Mouse (Mus musculus): ENCODE measurements around the gene Fam111a.

The Fam111a gene

GRCm38 (mm10) chr19:12613646-12614045 is 68.1 kb downstream of the Fam111a start:
- DNase-seq (ENCODE audit: low read depth, low spot score), result no peak

DNA sequence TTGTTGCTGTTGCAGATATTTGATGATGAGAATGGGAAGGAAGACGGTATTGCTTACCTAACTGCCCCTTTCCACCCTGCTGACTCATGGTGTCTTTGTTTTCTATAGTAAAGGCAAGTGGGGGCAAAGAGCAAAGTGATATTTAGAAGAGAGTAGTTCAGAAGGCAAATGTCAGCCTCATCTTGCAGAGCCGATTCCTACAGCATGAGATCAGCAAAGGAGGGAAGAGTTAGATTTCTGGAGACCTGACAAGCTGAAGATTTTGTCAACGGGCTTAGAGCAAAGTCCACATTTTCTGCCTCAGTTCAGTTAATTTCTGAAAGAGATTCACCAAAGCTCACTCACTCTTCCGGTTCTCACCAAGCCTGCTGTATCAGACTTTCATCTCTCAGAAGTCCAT is 87.6 kb downstream of the Fam111a start, which contains the start of gene Glyat:
Gene Glyat, plus strand, starts transcription at position 133 of the 400 bp plus-strand sequence.
- DNase-seq (ENCODE audit: low read depth, low spot score), result no peak

DNA sequence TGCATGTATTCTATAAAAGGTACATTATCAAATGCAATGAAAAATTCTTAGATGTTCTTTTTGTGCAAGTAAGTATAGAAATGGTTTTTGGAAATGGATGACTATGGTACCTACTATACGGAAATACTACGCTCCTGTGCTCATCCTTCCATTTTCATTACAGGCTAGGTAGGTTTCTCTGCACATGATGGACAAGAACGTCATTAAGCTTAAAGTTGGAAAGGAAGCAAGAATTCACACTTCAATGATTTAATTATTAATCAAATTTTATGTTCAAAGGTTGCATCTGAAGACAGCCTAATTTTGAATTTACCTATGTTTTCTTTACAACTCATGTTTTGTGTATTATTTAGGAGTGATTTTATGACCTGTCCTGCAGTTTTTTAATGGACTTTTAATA is 88.7 kb downstream of the Fam111a start:
- no peak for DNase-seq (ENCODE audit: low read depth, low spot score)

GRCm38 (mm10) chr19:12634963-12635362 is 89.4 kb downstream of the Fam111a start:
- no peak for DNase-seq (ENCODE audit: low read depth, low spot score)

DNA sequence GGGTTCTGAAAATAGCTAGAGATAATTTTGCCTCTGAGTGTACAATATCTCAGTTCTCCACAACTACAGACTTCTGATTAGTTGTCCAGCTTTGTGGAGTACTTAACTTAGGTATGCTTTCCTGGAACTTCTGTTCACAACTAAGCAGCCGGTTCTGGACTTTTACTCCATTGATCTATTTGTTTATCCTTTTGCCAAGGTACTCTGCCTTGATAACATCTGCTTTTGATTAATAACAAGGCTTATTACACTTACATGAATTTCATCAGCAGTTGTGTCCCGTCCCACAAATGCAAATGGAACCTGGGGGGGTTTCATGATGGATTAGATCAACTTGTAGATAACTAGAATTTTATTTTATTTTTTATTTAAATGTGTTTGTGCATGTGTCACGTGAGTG is 91.3 kb downstream of the Fam111a start:
- no peak for DNase-seq (ENCODE audit: low read depth, low spot score)

DNA sequence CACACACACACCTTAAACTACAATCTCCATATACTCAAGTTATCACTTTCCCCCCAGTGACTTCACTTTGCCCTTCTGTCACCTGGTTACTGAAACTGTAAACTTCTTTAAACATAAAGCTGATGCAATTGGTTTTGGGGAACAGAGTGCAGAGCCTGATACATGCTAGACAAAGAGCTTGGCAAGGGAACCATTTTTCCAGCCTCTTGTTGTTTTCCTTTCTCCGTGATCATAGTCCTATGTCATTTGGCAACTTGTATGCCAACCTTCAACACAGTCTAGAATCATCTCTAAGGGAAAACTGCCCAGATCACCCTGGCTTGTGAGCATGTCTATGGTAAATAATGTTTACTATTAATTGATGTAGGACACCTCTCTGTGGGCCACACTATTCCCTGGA is 92.5 kb downstream of the Fam111a start:
- no peak for DNase-seq (ENCODE audit: low read depth, low spot score)

All from skeletal muscle tissue, adult 2 months (tissue).